Comparison of ENCODE assay signal across 23 mouse cellular contexts in the genomic region with DNA sequence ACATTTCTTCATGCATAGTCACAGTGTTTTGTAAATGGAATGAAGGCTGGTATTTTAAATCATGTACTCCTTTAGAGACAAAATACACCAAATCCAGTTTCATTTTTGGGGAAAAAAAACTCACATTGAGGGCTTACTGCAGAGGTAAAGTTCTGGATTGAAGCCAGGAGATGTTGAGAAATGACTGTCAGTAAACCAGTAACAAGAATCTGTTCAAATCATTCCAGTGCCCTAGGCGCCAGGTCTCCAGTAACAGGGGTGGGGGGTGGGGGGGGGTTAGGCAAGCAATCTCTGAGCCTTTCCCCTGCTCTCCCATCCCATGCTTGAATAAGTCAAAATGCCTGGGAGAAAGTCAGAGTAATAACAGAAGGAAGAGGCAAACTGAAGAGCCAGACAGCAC.
DNase-seq lines count a peak whose midpoint lies in the region; ATAC-seq and TF ChIP-seq lines count a peak whose summit lies in the region.
"Had no signal": no experiment of that assay in that cellular context is flagged by ENCODE, and none has a peak within 500 bp of the region (broad histone marks: within the 10 kb centered on the region; RNA-seq: fewer than 3 reads in every experiment).

No protein-coding gene starts in this region.

- no peak overlapping the region for H3K4me3 ChIP-seq in embryonic facial prominence, embryonic 14.5 days (ENCODE audit: low read depth, low read length)
- H3K4me3 ChIP-seq in embryonic facial prominence, embryonic 10.5 days = no peak overlapping the region
- H3K4me3 ChIP-seq in limb, embryonic 14.5 days (replicated peaks; ENCODE audit: low read length) = no peak overlapping the region
- no peak overlapping the region for H3K4me3 ChIP-seq in limb, embryonic 10.5 days
- H3K4me3 ChIP-seq in liver, adult 2 months (ENCODE audit: insufficient read depth, low read depth, low read length) = no peak overlapping the region
- no peak overlapping the region for H3K4me3 ChIP-seq in liver, embryonic 12.5 days

- H3K27me3 ChIP-seq in embryonic facial prominence, embryonic 14.5 days (replicated peaks; ENCODE audit: control insufficient read depth, insufficient read depth, low read length) = no peaks in the 10 kb centered on the region
- no peaks in the 10 kb centered on the region for H3K27me3 ChIP-seq in embryonic facial prominence, embryonic 10.5 days (replicated peaks; ENCODE audit: low read depth, poor library complexity, severe bottlenecking)
- no peaks in the 10 kb centered on the region for H3K27me3 ChIP-seq in limb, embryonic 14.5 days (ENCODE audit: control insufficient read depth, insufficient read depth, low read length)
- H3K27me3 ChIP-seq in limb, embryonic 10.5 days (ENCODE audit: low read depth, poor library complexity, severe bottlenecking) = no peaks in the 10 kb centered on the region
- no peaks in the 10 kb centered on the region for H3K27me3 ChIP-seq in liver, adult 2 months (ENCODE audit: control insufficient read depth, insufficient read depth, low read length)
- no peaks in the 10 kb centered on the region for H3K27me3 ChIP-seq in liver, embryonic 12.5 days (replicated peaks)
- H3K27me3 ChIP-seq: CH12.LX, Patski had no signal

- no peaks in the 10 kb centered on the region for H3K36me3 ChIP-seq in embryonic facial prominence, embryonic 14.5 days (ENCODE audit: control insufficient read depth, insufficient read depth, low read length)
- H3K36me3 ChIP-seq in embryonic facial prominence, embryonic 10.5 days (replicated peaks) = no peaks in the 10 kb centered on the region
- no peaks in the 10 kb centered on the region for H3K36me3 ChIP-seq in limb, embryonic 14.5 days (ENCODE audit: control insufficient read depth, insufficient read depth, low read length)
- no peaks in the 10 kb centered on the region for H3K36me3 ChIP-seq in limb, embryonic 10.5 days
- no peaks in the 10 kb centered on the region for H3K36me3 ChIP-seq in liver, adult 2 months (ENCODE audit: control insufficient read depth, insufficient read depth, low read length)
- no peaks in the 10 kb centered on the region for H3K36me3 ChIP-seq in liver, embryonic 12.5 days
- H3K36me3 ChIP-seq: G1E had no signal

- no peak for TF ChIP-seq POLR2A in limb, embryonic 14.5 days (IDR thresholded peaks at IDR 0.05; ENCODE audit: borderline replicate concordance, extremely low read depth, insufficient read depth, insufficient read length)
- no peak for TF ChIP-seq POLR2A in liver, adult 2 months (IDR thresholded peaks at IDR 0.05; ENCODE audit: extremely low read depth, insufficient read depth, low read length)

- H3K9me3 ChIP-seq in embryonic facial prominence, embryonic 14.5 days (ENCODE audit: control insufficient read depth, low read length) = no peaks in the 10 kb centered on the region
- H3K9me3 ChIP-seq in embryonic facial prominence, embryonic 10.5 days = no peaks in the 10 kb centered on the region
- H3K9me3 ChIP-seq in limb, embryonic 14.5 days (ENCODE audit: control insufficient read depth, low read length) = no peaks in the 10 kb centered on the region
- H3K9me3 ChIP-seq in limb, embryonic 10.5 days (replicated peaks) = no peaks in the 10 kb centered on the region
- H3K9me3 ChIP-seq in liver, embryonic 12.5 days (replicated peaks) = no peaks in the 10 kb centered on the region

- ATAC-seq in embryonic facial prominence, embryonic 14.5 days (ENCODE audit: low read depth) = no peak
- no peak for ATAC-seq in limb, embryonic 14.5 days (ENCODE audit: low FRiP score, low read depth)
- ATAC-seq in liver, embryonic 12.5 days = no peak
- no peak for ATAC-seq in megakaryocyte-erythroid progenitor cell, adult 5-6 weeks (replicated peaks; ENCODE audit: low FRiP score, low TSS enrichment, poor library complexity, severe bottlenecking)
- ATAC-seq: activated CD4-positive, CD25-positive, alpha-beta regulatory T cell, adult 4 months; CD4-positive, CD25-positive, alpha-beta regulatory T cell, adult 4 months; Patski had no signal

- no peak overlapping the region for H3K9ac ChIP-seq in embryonic facial prominence, embryonic 14.5 days (ENCODE audit: low read depth, low read length)
- H3K9ac ChIP-seq in limb, embryonic 14.5 days (ENCODE audit: low read depth, low read length, severe bottlenecking) = no peak overlapping the region
- no peak overlapping the region for H3K9ac ChIP-seq in liver, adult 2 months (ENCODE audit: low read depth, low read length)
- H3K9ac ChIP-seq in liver, embryonic 12.5 days = no peak overlapping the region

- 0 out of 2 replicates have a peak, but pooled peaks cover 4% of the 10 kb centered on the region for H3K4me1 ChIP-seq in embryonic facial prominence, embryonic 14.5 days (ENCODE audit: control insufficient read depth, insufficient read depth, low read length)
- no peaks in the 10 kb centered on the region for H3K4me1 ChIP-seq in embryonic facial prominence, embryonic 10.5 days
- no peaks in the 10 kb centered on the region for H3K4me1 ChIP-seq in limb, embryonic 14.5 days (ENCODE audit: control insufficient read depth, insufficient read depth, low read length)
- H3K4me1 ChIP-seq in limb, embryonic 10.5 days = no peaks in the 10 kb centered on the region
- H3K4me1 ChIP-seq in liver, adult 2 months (ENCODE audit: control insufficient read depth, insufficient read depth, low read length) = no peaks in the 10 kb centered on the region
- H3K4me1 ChIP-seq in liver, embryonic 12.5 days = no peaks in the 10 kb centered on the region

- H3K79me2 ChIP-seq in liver, adult 2 months (ENCODE audit: control insufficient read depth, insufficient read depth, low read length) = no peaks in the 10 kb centered on the region

- WGBS in embryonic facial prominence, embryonic 14.5 days = 52% methylated on average over 1 of the region's 1 CpGs
- WGBS in embryonic facial prominence, embryonic 10.5 days = 67% methylated on average over 1 of the region's 1 CpGs
- WGBS in limb, embryonic 14.5 days = 50% methylated on average over 1 of the region's 1 CpGs
- 73% methylated on average over 1 of the region's 1 CpGs for WGBS in limb, embryonic 10.5 days
- 30% methylated on average over 1 of the region's 1 CpGs for WGBS in liver, adult 2 months
- WGBS in liver, embryonic 12.5 days (ENCODE audit: insufficient replicate concordance) = 54% methylated on average over 1 of the region's 1 CpGs

- TF ChIP-seq CTCF in liver, adult 2 months (IDR thresholded peaks at IDR 0.05; ENCODE audit: low read depth, low read length) = no peak

- H3K4me2 ChIP-seq in embryonic facial prominence, embryonic 14.5 days (ENCODE audit: low read depth, low read length) = no peak overlapping the region
- no peak overlapping the region for H3K4me2 ChIP-seq in limb, embryonic 14.5 days (replicated peaks; ENCODE audit: low read depth, low read length, severe bottlenecking)
- no peak overlapping the region for H3K4me2 ChIP-seq in liver, embryonic 12.5 days

- DNase-seq in embryonic facial prominence, embryonic 14.5 days (ENCODE audit: low spot score) = peak; percentile 75
- DNase-seq in embryonic facial prominence, embryonic 10.5 days (ENCODE audit: low spot score) = no peak
- DNase-seq in limb, embryonic 14.5 days (ENCODE audit: low spot score) = peak; percentile 65
- no peak for DNase-seq in limb, embryonic 10.5 days (ENCODE audit: low spot score)
- peak; percentile 19 for DNase-seq in liver, adult 2 months (ENCODE audit: extremely low read depth, low read depth, low spot score)
- peak; percentile 31 for DNase-seq in NIH3T3 (ENCODE audit: low read depth)
- DNase-seq: adrenal gland, adult 2 months; adrenal gland, adult 8-10 months; adrenal gland, postnatal 10 days; adrenal gland, postnatal 14 days; adrenal gland, postnatal 25 days; adrenal gland, postnatal 36 days; B cell, adult 2 months; cerebellum, adult 11 months; cerebellum, adult 11-12 months; cerebellum, adult 18-20 months had no signal

- H3K27ac ChIP-seq in embryonic facial prominence, embryonic 14.5 days (replicated peaks; ENCODE audit: low read depth, low read length) = no peak overlapping the region
- no peak overlapping the region for H3K27ac ChIP-seq in embryonic facial prominence, embryonic 10.5 days (replicated peaks)
- H3K27ac ChIP-seq in limb, embryonic 14.5 days (replicated peaks; ENCODE audit: low read depth, low read length) = no peak overlapping the region
- H3K27ac ChIP-seq in limb, embryonic 10.5 days = no peak overlapping the region
- no peak overlapping the region for H3K27ac ChIP-seq in liver, adult 2 months (replicated peaks; ENCODE audit: insufficient read depth, low read depth, low read length)
- no peak overlapping the region for H3K27ac ChIP-seq in liver, embryonic 12.5 days

Comparison
In these comparisons a context has a peak if more than half of its experiments do, and no peak if none do; other contexts are left out.
1. DNase-seq: peak in embryonic facial prominence, embryonic 14.5 days (single experiment), limb, embryonic 14.5 days (single experiment), liver, adult 2 months (single experiment) and NIH3T3 (single experiment); none in embryonic facial prominence, embryonic 10.5 days (single experiment) and limb, embryonic 10.5 days (single experiment).